ENCODE assay signal across 29 mouse cellular contexts in the genomic region with DNA sequence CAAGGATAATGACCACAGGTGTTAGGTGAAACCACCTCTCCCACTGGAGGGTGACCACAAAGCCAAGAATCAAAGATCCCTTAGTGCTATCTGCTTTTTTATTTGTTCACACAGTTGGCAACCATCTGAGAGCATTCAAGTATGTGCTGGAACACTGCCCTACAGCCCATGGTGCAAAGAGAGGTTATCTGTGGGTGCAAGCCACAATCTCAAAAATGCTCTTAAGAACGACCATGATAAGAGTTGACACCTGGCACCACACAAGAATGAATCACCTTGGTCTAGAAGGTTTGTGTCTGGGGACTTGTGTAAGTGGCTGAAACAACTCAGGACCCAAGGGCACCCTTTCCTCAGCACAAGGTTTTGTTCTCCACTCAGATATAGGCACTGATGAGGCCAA. TPM values are rescaled to one million over a fixed set of nuclear protein-coding genes. Genes with fewer than 3 reads are reported as not detected.
"Had no signal": no experiment of that assay in that cellular context is flagged by ENCODE, and none has a peak within 500 bp of the region (broad histone marks: within the 10 kb centered on the region; RNA-seq: fewer than 3 reads in every experiment).

No protein-coding gene starts in this region.

- DNase-seq: kidney, adult 11 months; kidney, adult 8-10 months; kidney, postnatal 10 days; kidney, postnatal 36 days; layer of hippocampus, postnatal 36 days; liver; liver, postnatal 0 days; midbrain, embryonic 14.5 days; thymus, adult 18-20 months; thymus, postnatal 14 days; thymus, postnatal 4 days had no signal

- H3K4me1 ChIP-seq: intestine, embryonic 15.5 days; kidney, embryonic 15.5 days; limb, embryonic 10.5 days; limb, embryonic 13.5 days had no signal

- H3K9ac ChIP-seq: intestine, embryonic 15.5 days; kidney, embryonic 15.5 days; limb, embryonic 13.5 days; liver, embryonic 14.5 days; liver, postnatal 0 days had no signal

- ATAC-seq: hindbrain, embryonic 16.5 days; intestine, embryonic 15.5 days; liver, postnatal 0 days had no signal

- H3K27ac ChIP-seq: intestine, embryonic 15.5 days; kidney, embryonic 15.5 days; limb, embryonic 10.5 days; limb, embryonic 13.5 days; liver, embryonic 14.5 days; macrophage had no signal

- H3K4me2 ChIP-seq: intestine, embryonic 15.5 days; kidney, embryonic 15.5 days; limb, embryonic 13.5 days had no signal

- H3K36me3 ChIP-seq: intestine, embryonic 15.5 days; kidney, embryonic 15.5 days; limb, embryonic 10.5 days; limb, embryonic 13.5 days had no signal

- H3K4me3 ChIP-seq: intestine, embryonic 15.5 days; kidney, embryonic 15.5 days; limb, embryonic 10.5 days; limb, embryonic 13.5 days had no signal

- H3K9me3 ChIP-seq: intestine, embryonic 15.5 days; kidney, embryonic 15.5 days; limb, embryonic 10.5 days; limb, embryonic 13.5 days had no signal

- H3K27me3 ChIP-seq: intestine, embryonic 15.5 days; kidney, embryonic 15.5 days; limb, embryonic 13.5 days had no signal

RNA-seq across cellular contexts. Expression of gene Cym, which starts 1.7 kb away (rescaled TPM):
- total RNA-seq: layer of hippocampus, postnatal 10 days; left cerebral cortex, postnatal 14 days; midbrain, postnatal 0 days had no signal
- polyA plus RNA-seq: limb, embryonic 10.5 days; limb, embryonic 13.5 days; macrophage; neural tube, embryonic 11.5 days; testis, adult 2 months had no signal

RNA-seq across cellular contexts. Expression of gene A630076J17Rik, which starts 7.2 kb away (rescaled TPM):
- total RNA-seq: layer of hippocampus, adult 8-10 months; layer of hippocampus, postnatal 10 days; layer of hippocampus, postnatal 36 days; left cerebral cortex, adult 8-10 months; left cerebral cortex, postnatal 14 days; megakaryocyte, adult 5-6 weeks; midbrain, postnatal 0 days had no signal
- polyA plus RNA-seq: hindbrain, embryonic 16.5 days; intestine, embryonic 15.5 days; kidney, embryonic 15.5 days; limb, embryonic 10.5 days; limb, embryonic 13.5 days; liver, embryonic 14.5 days; macrophage; midbrain, embryonic 14.5 days; midbrain, postnatal 0 days; neural tube, embryonic 11.5 days; neural tube, embryonic 14.5 days; small intestine, adult 2 months; spleen, adult 2 months; testis, adult 2 months had no signal

RNA-seq across cellular contexts. Expression of gene Prok1, which starts 16.3 kb away (rescaled TPM):
- total RNA-seq: layer of hippocampus, postnatal 10 days; layer of hippocampus, postnatal 36 days; left cerebral cortex, postnatal 14 days; megakaryocyte, adult 5-6 weeks had no signal
- polyA plus RNA-seq: intestine, embryonic 15.5 days; kidney, embryonic 15.5 days; limb, embryonic 10.5 days; macrophage; neural tube, embryonic 11.5 days; small intestine, adult 2 months; spleen, adult 2 months; testis, adult 2 months had no signal

RNA-seq across cellular contexts. Expression of gene Kcna10, which starts 40.4 kb away (rescaled TPM):
- total RNA-seq: layer of hippocampus, adult 8-10 months; layer of hippocampus, postnatal 10 days; layer of hippocampus, postnatal 36 days; left cerebral cortex, postnatal 14 days; megakaryocyte, adult 5-6 weeks; midbrain, postnatal 0 days had no signal
- polyA plus RNA-seq: hindbrain, embryonic 16.5 days; intestine, embryonic 15.5 days; kidney, embryonic 15.5 days; limb, embryonic 10.5 days; limb, embryonic 13.5 days; liver, embryonic 14.5 days; liver, postnatal 0 days; macrophage; midbrain, embryonic 14.5 days; midbrain, postnatal 0 days; neural tube, embryonic 11.5 days; neural tube, embryonic 14.5 days; small intestine, adult 2 months; spleen, adult 2 months had no signal
